Mouse (Mus musculus): ENCODE measurements around the gene Cpne1. TPM values are rescaled to one million over a fixed set of nuclear protein-coding genes. Genes with fewer than 3 reads are reported as not detected.

Cpne1 gene
- total RNA-seq, 2 experiments from 2014 or later = 21.0 to 24.1 TPM

Other genes with a start within 250 kb of the Cpne1 start
- 10 to 100 TPM; 51.8 to 52.9 TPM for gene Uqcc1, start 181.7 kb downstream of the Cpne1 start, total RNA-seq (2021)
- gene Gm15557, start 171.2 kb downstream of the Cpne1 start, total RNA-seq (2021) = not detected
- 1 to 10 TPM in 1 of 2 experiments, under 1 TPM in 1; 0.77 to 1.0 TPM for gene Gdf5, start 166.6 kb downstream of the Cpne1 start, total RNA-seq (2021)
- gene Cep250, start 155.5 kb downstream of the Cpne1 start, total RNA-seq (2021) = 10 to 100 TPM; 16.2 to 17.5 TPM
- gene 6430550D23Rik, start 104.0 kb downstream of the Cpne1 start, total RNA-seq (2021) = 1 to 10 TPM in 1 of 2 experiments, under 1 TPM in 1; 0.34 to 1.0 TPM
- 100 to 1,000 TPM; 217 to 229 TPM for gene Ergic3, start 103.9 kb downstream of the Cpne1 start, total RNA-seq (2021)
- under 1 TPM in 1 of 2 experiments, not detected in 1; 0.14 TPM for gene Fer1l4, start 59.0 kb downstream of the Cpne1 start, total RNA-seq (2021)
- 1 to 10 TPM; 6.9 TPM for gene Spag4, start 46.8 kb downstream of the Cpne1 start, total RNA-seq (2021)
- gene Rbm12, start within 50 bp of the Cpne1 start, total RNA-seq (2021) = 10 to 100 TPM; 32.3 to 33.6 TPM
- 10 to 100 TPM; 23.4 to 28.0 TPM for gene Gm28036, start 15.1 kb upstream of the Cpne1 start, total RNA-seq (2021)
- 100 to 1,000 TPM; 216 to 223 TPM for gene Romo1, start 32.1 kb upstream of the Cpne1 start, total RNA-seq (2021)
- 10 to 100 TPM; 30.7 to 31.5 TPM for gene Nfs1, start 32.2 kb upstream of the Cpne1 start, total RNA-seq (2021)
- gene Rbm39, start 68.3 kb upstream of the Cpne1 start, total RNA-seq (2021) = 100 to 1,000 TPM; 273 to 301 TPM
- gene Phf20, start 84.5 kb upstream of the Cpne1 start, total RNA-seq (2021) = 10 to 100 TPM; 66.0 to 66.6 TPM
- gene Cnbd2, start 200.3 kb upstream of the Cpne1 start, total RNA-seq (2021) = 1 to 10 TPM; 4.7 to 6.7 TPM
- gene Scand1, start 200.7 kb upstream of the Cpne1 start, total RNA-seq (2021) = 100 to 1,000 TPM; 105 to 117 TPM